Mouse (Mus musculus) lung, adult 2 months (tissue): ENCODE measurements at regions not wholly inside any gene's neighbourhood (a gene's known extent, or its start where the extent isn't known, plus 50 kb on each side); places are given as distances from the start of the nearest gene placed in this dataset.

Experiments
- DNase-seq: peaks from one replicate; pipeline ENCODE4 v3.0.0; 2022
- H3K4me1 ChIP-seq: fragments of 200-500 bp; 2 replicates; pipeline ENCODE4 v1.6.1; 2011; ENCODE audit warnings: low read length; ENCODE audit not compliant: control insufficient read depth, insufficient read depth
- H3K4me3 ChIP-seq: fragments of 200-500 bp; replicated peaks from 2 replicates; pipeline ENCODE3; 2011; ENCODE audit warnings: low read depth, mild to moderate bottlenecking, control low read depth, low read length; ENCODE audit errors: extremely low read depth
- CTCF ChIP-seq: fragments of 200-500 bp; IDR thresholded peaks from 2 replicates; pipeline ENCODE4 v1.5.1; 2011; ENCODE audit warnings: mild to moderate bottlenecking, low read length, control low read depth; ENCODE audit not compliant: insufficient read depth
- POLR2A ChIP-seq: fragments of 200-500 bp; IDR thresholded peaks from 2 replicates; pipeline ENCODE4 v1.6.1; 2011; ENCODE audit warnings: low read depth, mild to moderate bottlenecking, control low read depth, low read length, borderline replicate concordance; ENCODE audit errors: extremely low read depth
- WGBS: fragments of 180-500 bp; shearing (Covaris S2); methylation state at CpG from one replicate; pipeline ENCODE4 v1.1.7; 2018; 5-methylcytosine and 5-hydroxymethylcytosine counted together

DNA sequence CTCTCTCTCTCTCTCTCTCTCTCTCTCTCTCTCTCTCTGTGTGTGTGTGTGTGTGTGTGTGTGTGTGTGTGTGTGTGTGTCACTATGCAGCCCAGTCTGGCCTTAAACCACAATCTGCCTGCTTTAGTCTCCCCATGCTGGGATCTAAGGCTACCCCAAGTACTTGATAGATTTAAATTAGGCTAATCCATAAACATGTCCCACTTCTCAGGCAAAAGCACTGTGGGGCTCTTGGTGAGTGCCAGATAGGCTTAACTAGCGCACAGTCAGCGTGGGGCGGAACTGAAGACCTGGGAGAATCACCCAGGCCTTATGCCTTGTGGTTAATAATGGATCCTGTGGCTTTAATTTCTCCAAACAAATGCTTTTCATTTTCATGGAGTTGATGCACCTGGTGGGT is 180.6 kb downstream of the Gm26897 start:
- 78% methylated on average over 3 of the region's 3 CpGs for WGBS
- H3K4me1 ChIP-seq: no peaks in the 10 kb centered on the region
- H3K4me3 ChIP-seq: no peak overlapping the region
- no peak for DNase-seq
- TF ChIP-seq POLR2A: no peak
- no peak for TF ChIP-seq CTCF

DNA sequence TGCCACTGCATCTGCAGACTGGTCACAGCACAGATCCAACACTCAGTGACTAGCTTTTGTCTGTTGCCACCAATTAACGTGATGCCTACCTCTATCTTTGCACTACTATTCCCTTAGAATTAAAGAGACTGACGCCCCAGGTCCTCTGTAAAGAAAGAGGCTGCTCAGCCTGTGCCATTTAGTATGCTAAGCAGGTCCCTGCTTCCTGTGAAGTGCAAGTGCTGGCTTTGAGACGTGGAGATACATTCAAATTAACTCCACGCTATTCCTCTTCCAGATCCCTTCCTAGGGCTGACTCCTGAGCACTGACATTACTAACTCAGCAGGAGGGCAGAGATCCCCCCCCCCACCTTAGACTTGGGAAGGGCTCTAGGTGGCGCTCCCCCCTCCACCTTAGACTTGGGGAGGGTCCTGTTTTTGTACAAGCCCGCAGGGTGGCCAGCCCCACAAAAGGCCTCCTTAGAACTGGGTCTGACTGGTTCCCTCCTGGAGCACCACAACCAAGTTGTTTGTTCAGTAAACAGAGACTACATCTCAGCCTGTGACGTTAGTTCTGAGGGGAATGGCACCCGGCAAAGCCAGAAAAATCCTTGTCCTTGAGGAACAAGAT is 184.0 kb downstream of the Gm26897 start:
- 33% methylated on average over 8 of the region's 8 CpGs for WGBS
- Histone ChIP-seq H3K4me3 (no peak overlapping the region), H3K4me1 (no peaks in the 10 kb centered on the region)
- TF ChIP-seq CTCF (no peak), POLR2A (no peak)
- no peak for DNase-seq

DNA sequence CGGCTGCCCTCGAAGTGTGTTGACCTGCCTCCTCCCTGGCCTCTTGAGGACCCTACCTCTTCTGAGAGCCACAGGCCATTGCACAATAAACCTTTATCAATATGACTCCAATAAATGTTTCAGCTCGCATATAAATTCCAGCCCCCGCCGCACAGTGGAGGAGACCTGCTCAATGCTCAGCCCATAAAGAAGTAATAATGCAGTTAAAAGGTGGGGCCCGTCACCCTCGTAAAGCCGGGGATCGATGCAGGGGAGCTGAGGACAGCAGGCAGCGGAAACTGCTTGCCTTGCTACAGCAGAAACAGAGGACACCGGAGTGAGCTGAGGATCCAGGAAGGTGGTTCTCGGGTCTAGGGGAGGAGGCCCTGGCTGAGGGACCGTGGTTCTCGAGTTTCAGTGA is 185.2 kb downstream of the Gm26897 start:
- WGBS: 68% methylated on average over 14 of the region's 14 CpGs
- Histone ChIP-seq H3K4me3 (no peak overlapping the region), H3K4me1 (no peaks in the 10 kb centered on the region)
- no peak for DNase-seq
- TF ChIP-seq POLR2A (no peak), CTCF (no peak)

DNA sequence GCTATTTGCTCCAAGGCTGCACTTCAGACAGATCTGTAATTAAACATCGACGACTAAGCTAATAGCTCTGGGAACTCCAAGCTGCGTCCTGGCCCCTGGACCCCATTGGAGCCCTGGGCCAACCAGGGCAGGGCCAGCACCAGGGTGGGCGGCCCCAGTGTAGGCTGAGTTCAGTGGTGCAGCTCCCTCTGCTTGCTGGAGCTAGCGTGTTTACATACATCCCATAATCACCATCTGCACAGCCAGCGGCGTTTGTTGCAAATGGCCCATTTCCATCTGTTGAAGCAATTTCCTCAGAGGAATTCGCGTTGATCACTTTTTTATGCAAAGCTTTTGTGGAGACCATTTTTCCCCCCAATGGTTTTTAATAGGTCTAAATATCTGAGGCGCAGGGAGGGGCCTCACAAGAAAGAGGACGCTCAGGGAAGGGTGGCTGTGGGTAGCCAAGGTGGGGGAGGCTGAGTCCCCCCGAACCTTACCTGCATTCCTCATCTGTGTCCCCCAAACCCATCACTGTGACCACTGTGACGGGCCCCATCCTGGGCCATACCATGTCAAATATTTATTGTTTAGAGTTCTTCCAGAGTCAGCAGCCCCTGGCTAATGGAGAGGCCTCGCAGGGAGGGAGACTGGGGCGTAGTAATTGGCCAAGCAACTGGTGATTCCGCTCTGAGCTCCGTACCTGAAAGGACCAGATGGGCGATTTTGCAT is 189.4 kb downstream of the Gm26897 start:
- DNase-seq: no peak
- WGBS: 41% methylated on average over 18 of the region's 18 CpGs
- no peaks in the 10 kb centered on the region for H3K4me1 ChIP-seq
- TF ChIP-seq POLR2A: no peak
- no peak overlapping the region for H3K4me3 ChIP-seq

DNA sequence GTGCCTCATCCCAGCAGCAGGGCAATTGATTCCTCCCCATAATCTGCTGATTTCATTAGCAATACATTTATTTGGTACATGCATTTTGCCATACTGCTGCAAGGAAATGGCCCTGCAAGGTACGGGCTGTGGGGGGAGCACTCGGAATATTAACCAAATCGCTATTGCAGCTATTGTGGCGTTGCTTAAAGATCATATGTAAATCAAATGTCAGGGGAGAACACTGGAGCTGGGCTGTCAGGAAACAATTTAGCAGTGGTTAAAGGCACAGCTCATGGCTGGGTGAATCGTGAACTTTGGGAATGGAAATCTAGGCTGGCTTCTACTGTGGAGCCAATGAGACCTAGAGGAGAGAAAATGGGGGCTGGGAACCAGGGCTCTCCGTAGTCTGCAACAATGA is 192.0 kb downstream of the Gm26897 start:
- H3K4me1 ChIP-seq: no peaks in the 10 kb centered on the region
- no peak for DNase-seq
- TF ChIP-seq POLR2A (no peak), CTCF (no peak)
- H3K4me3 ChIP-seq: no peak overlapping the region
- WGBS: 59% methylated on average over 6 of the region's 6 CpGs

DNA sequence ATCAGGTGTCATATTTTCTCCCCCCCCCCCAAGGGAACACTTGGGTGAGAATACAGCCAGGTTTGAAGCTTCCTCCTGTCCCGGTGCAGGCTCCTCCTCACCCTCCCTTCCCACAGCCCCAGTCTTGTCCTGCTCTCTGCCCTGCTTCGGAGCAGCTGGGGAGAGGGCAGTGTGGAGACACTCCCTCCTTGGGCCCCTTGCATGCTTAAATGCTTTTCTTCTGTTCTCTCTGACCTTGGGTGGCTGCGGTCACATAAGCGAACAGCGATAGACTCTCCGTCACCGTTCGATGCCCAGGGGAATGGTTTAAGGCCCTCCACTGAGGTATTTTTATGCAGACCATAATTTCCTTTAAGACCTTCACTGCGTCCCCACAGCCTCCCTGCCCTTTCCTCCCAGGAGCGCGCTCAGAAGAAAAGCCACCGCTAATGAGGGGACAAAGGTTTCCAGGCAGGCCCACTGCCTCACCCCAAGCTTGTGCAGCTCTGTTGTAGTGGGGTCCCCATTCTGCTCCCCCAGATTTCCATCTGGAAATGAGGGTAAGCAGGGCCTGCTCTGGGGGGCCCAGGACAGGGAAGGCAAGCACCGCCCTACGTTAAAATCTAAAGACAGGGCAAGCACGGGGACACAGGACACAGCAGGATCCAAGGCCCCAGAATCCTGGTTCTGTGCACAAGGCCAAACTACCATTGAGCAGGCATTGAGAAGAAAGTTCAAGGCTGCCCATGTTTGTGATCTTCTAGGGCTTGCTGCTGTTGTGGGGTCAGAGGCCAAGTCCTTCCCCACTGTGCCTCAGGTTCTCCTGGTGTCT is 195.7 kb downstream of the Gm26897 start:
- WGBS: 60% methylated on average over 15 of the region's 15 CpGs
- TF ChIP-seq POLR2A (no peak), CTCF (no peak)
- no peak for DNase-seq
- H3K4me3 ChIP-seq: no peak overlapping the region
- no peaks in the 10 kb centered on the region for H3K4me1 ChIP-seq

- H3K4me3 ChIP-seq: no peak overlapping the region
- no peaks in the 10 kb centered on the region for H3K4me1 ChIP-seq
- DNase-seq: no peak
- no peak for TF ChIP-seq CTCF
- no peak for TF ChIP-seq POLR2A
- 31% methylated on average over 3 of the region's 3 CpGs for WGBS
Observed at GRCm38 (mm10) chr5:111929991-111930339, 196.2 kb downstream of the Gm26897 start.

- TF ChIP-seq CTCF (peak; percentile 54), POLR2A (no peak)
- Histone ChIP-seq H3K4me3 (no peak overlapping the region), H3K4me1 (no peaks in the 10 kb centered on the region)
- peak; percentile 8 for DNase-seq
- WGBS: 61% methylated on average over 3 of the region's 3 CpGs
Observed at GRCm38 (mm10) chr5:111931733-111932132, 198.0 kb downstream of the Gm26897 start.

GRCm38 (mm10) chr5:111935381-111936134 is 201.8 kb downstream of the Gm26897 start:
- Histone ChIP-seq H3K4me1 (no peaks in the 10 kb centered on the region), H3K4me3 (no peak overlapping the region)
- WGBS: 72% methylated on average over 3 of the region's 3 CpGs
- no peak for DNase-seq
- TF ChIP-seq CTCF (no peak), POLR2A (no peak)

GRCm38 (mm10) chr5:111941831-111942230 is 208.1 kb downstream of the Gm26897 start:
- Histone ChIP-seq H3K4me3 (no peak overlapping the region), H3K4me1 (no peaks in the 10 kb centered on the region)
- 70% methylated on average over 16 of the region's 16 CpGs for WGBS
- no peak for DNase-seq
- TF ChIP-seq CTCF (no peak), POLR2A (no peak)
